Mouse (Mus musculus): ENCODE data around the gene Glrp1.

DNA sequence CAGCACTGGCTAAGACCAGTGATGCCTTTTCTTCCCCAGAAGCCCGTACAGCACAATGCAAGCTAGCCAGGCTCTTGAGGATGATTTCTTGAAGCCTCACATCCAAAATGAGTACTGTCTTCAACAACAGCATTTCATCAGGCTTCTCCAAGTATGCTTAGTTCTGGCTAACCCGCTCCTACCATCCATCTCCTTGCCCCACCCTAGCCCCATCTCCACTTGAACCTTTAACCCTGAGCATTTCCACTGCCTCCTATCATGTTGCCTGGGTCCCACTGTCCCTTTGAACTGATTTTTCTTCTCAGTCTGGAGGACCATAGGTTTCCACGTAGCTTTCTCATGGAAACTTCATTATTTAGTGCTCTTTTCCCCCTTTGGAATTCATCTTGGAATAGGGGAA, 17.5 kb downstream of the Glrp1 start:
- TF ChIP-seq CTCF (IDR thresholded peaks at IDR 0.05; ENCODE audit: low read depth) (no peak), EP300 (IDR thresholded peaks at IDR 0.05; ENCODE audit: low read depth) (no peak)

Measured in heart, postnatal 0 days (tissue).